Mouse (Mus musculus) adrenal gland, postnatal 36 days (tissue): Measurements from ENCODE around the gene 2810004N23Rik. TPM values are rescaled to one million over a fixed set of nuclear protein-coding genes. Genes with fewer than 3 reads are reported as not detected.
A peak's percentile ranks its signal among the peaks of the same experiment; 100 is the strongest.

Experiments used
- DNase-seq, 2 experiments: peaks; one replicate each; pipeline ENCODE4 v3.0.0; 2021; ENCODE audit warnings: mixed read lengths in 1 of 2
- long read RNA-seq, 2 experiments: library from polyadenylated mRNA; stranded (forward); transcript quantifications; one replicate each; pipeline ENCODE4 v2.0.0; 2021; ENCODE audit warnings: borderline sequencing depth in 2 of 2
- total RNA-seq, 2 experiments: library from RNA; stranded (reverse); gene quantifications; 2 replicates each; pipeline ENCODE4 v1.2.3; 2021

2810004N23Rik gene
- 10 to 100 TPM; 30.1 to 31.9 TPM for total RNA-seq
- long read RNA-seq, experiment 1, transcript 2810004N23Rik-201 (7 exons, 2,340 nt) = major isoform, 47 of 81 reads
- long read RNA-seq, experiment 1, transcript 2810004N23Rik-203 (2 exons, 3,663 nt) = minor isoform, 16 of 81 reads
- long read RNA-seq, experiment 1, partial matches to known transcripts = 8 of 81 reads
- long read RNA-seq, experiment 1, other reads (novel, unspliced or antisense) = 10 of 81 reads
- long read RNA-seq, experiment 2, transcript 2810004N23Rik-201 (7 exons, 2,340 nt) = major isoform, 14 of 16 reads
- long read RNA-seq, experiment 2, partial matches to known transcripts = 0 of 16 reads
- long read RNA-seq, experiment 2, other reads (novel, unspliced or antisense) = 0 of 16 reads

DNA sequence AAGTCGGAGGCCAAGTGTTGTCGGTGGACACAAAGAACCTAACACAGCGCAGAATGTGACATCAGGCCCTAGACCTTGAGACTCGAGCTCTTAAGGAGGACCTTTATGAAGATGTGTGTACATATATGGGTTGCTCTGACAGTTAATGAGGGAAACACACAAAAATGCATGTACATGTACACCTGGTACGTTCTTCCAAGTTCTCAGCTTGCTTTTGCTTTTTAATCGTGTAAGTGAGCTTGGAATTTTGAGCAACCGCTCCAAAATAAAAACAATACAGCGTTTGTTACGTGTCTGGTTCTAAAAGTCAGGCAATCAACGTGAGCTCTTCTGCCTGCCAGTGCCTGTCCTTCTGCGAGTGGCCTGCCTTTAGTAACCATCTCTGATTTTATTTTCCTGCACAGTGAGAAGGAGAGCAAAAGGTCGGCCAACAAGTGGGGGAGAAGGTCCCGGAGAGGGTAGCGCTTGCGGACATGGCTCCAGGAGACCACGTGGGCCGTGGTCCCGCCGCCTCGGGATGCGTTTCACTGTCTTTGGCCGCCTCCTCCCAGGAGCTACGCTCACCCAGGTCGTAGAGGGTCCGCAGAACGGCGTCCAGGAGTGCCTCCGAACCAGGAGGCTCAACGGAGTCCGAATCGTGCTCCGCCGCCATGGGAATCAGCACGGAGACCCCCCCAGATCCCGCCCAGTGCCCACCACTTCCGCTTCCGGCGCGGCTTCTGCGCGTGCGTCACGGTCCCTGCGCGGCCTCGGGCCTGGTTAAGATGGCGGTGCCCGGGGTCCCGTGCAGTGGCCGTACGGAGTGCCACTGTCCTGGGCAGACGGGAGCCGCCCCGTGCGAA is at the start of gene 2810004N23Rik, which contains the start of gene Gnpat:
Gene 2810004N23Rik (minus strand): TSS at position 800 of the 842 bp plus-strand sequence.
Gene Gnpat (plus strand): TSS at position 713 of the 842 bp plus-strand sequence.
- peak; percentile 97 for DNase-seq

GRCm38 (mm10) chr8:124911938-124912872 is 49.3 kb upstream of the 2810004N23Rik start:
- no peak for DNase-seq

- DNase-seq = peak; percentile 23 to 31
These were observed 47.4 kb upstream of the 2810004N23Rik start for GRCm38 (mm10) chr8:124910349-124910748.

GRCm38 (mm10) chr8:124909936-124910335 is 47.0 kb upstream of the 2810004N23Rik start:
- peak; percentile 50 to 61 for DNase-seq

GRCm38 (mm10) chr8:124905482-124905881 is 42.6 kb upstream of the 2810004N23Rik start:
- no peak for DNase-seq

GRCm38 (mm10) chr8:124903198-124903597 is 40.3 kb upstream of the 2810004N23Rik start:
- DNase-seq = no peak

DNA sequence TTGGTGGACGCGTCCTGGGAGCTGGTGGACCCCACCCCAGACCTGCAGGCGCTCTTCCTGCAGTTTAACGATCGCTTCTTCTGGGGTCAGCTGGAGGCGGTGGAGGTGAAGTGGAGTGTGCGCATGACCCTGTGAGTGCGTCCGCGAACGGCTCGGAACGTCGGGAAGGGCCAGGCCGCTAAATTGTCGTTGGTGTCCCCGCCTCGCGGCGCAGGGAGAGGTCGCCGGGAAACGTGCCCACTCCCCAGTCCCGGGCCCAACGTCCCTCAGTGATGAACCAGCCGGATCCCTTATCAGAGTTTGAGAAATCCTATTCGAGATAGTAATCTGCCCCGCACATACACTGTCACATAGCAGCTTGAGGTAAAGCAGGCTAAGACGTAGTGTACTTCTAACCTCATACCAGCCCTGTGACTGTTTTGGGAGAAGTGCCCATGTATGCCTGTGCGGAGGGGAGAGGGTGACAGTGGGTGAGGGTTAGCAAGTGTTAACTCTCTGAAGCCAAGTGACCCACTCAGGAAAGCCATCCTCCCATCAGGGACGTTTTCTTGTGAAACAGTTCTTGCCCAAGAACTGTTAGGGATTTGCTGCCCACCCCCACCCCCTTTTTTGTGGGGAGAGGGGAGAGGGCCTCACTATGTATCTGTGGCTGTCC is 35.5 kb upstream of the 2810004N23Rik start:
- DNase-seq = peak in 1 of 2 experiments; percentile 32

- DNase-seq = peak; percentile 98
These were observed 34.7 kb upstream of the 2810004N23Rik start, which contains the start of the genes Exoc8 and Sprtn for GRCm38 (mm10) chr8:124897386-124898250. Exoc8 (minus strand) TSS chr8:124897705. Sprtn (plus strand) TSS chr8:124897886.

DNA sequence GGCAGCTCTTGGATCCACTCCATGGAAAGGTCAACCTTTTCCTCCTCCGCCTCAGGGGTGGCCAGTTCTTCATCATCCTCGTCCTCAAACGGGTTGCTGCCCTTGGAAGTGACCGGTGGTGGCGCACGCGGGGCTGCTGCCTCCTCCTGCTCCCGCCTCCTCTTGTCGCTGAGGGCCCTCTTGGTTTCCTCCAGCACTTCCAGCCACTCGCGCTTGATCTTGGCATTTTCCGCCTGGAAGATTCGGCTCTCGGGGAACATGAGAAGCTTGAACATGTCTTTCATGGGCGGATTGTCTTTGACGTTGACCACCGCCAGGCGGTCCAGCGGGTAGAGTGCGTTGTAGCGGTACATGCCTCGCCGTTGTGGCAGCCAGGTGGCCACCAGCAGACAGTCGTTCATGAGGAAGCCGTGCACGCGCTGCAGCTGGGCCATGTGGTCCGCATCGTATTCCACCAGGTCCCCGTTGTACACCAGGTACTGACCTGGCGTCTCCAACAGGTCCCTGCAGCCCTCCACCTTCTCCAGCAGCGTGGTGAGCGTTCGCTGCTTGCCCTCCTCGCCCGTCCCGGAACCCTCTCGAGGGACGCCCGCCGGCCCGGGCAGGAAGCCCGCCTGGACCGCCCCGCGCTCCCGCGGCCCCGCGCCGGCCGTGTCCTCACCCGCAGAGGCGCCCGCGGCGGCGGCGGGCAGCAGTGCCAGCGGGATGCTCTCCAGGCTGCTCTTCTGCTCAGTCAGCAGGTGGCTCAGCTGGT is 33.9 kb upstream of the 2810004N23Rik start:
- DNase-seq = peak; percentile 86 to 90

- DNase-seq = peak; percentile 15 to 34
These were observed 33.2 kb upstream of the 2810004N23Rik start for GRCm38 (mm10) chr8:124896010-124896631.

DNA sequence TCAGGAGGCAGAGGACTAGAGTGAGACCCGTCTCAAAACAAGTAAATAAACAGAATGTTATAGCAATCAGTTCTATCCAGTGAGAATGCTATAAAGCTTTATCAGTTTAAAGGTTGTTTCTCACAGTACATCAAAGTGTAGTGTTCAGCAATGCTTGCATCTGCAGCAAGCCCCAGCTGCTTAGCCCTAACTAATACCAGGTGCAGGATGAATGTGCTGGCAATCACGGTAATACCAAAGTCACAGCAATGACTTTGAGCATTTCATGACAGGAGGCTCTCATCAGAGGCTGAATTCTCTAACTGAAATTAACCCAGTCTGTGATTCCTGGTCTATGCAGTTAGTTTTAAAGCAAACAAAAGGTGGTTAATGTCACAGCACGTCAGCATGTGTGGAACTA is 29.7 kb upstream of the 2810004N23Rik start:
- no peak for DNase-seq

DNA sequence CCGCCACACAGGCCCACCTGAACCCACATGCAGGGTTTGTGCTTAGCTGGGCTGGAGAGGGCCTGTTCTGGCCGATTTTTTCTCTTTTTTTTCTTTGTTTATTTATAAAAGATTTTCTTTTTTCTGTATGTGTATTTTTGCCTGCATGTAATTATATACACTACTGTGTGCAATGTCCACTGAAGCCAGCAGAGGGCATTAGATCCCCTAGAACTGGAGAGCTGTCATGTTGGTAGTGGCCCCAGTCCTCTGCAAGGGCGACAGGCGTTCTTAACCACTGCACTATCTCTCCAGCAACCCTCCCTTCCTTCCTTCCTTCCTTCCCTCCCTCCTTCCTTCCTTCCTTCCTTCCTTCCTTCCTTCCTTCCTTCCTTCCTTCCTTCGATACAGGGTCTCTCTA is 25.5 kb upstream of the 2810004N23Rik start:
- DNase-seq = no peak

- DNase-seq = no peak
These were observed 16.1 kb upstream of the 2810004N23Rik start for GRCm38 (mm10) chr8:124878946-124879526.

DNA sequence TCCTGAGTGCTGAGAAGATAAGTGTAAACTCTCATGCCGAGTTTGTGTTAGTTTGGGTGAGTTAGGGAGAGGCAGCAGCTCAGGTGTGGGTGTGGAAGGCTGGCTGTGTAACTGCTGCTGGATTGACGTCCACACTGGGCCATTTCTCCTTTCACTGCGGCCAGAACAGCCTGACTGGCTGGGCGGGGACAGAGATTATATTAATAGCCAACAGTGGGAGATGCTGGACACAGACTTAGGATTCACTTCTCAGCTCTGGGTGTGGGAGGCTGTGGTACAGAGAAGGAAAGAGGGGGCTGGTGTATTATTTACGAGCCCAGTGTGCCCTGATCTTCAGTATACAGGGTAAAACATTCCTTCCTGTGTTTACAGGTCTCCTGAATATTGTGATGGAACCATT is 15.2 kb upstream of the 2810004N23Rik start:
- DNase-seq = no peak

DNA sequence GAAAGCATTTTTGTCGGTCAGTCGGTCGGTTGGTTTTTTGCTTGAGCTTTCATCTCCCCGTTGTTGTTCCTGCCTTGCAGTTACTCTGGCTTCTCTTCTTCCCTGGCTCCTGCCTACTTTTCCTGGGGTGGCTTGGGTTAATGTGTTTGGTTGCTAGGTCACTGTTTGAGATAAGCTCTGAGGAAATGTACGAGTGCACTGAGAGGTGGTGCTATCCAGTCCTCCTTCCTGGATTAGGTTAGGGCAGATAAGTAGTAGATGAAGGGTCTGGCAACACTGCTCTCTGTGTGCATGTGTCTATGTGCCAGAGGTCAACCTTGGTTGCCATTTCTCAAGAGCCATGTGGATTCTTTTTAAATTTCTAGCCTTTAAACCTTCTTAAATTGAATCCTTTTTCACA is 9.8 kb upstream of the 2810004N23Rik start:
- no peak for DNase-seq

GRCm38 (mm10) chr8:124872081-124872480 is 9.2 kb upstream of the 2810004N23Rik start:
- no peak for DNase-seq

DNA sequence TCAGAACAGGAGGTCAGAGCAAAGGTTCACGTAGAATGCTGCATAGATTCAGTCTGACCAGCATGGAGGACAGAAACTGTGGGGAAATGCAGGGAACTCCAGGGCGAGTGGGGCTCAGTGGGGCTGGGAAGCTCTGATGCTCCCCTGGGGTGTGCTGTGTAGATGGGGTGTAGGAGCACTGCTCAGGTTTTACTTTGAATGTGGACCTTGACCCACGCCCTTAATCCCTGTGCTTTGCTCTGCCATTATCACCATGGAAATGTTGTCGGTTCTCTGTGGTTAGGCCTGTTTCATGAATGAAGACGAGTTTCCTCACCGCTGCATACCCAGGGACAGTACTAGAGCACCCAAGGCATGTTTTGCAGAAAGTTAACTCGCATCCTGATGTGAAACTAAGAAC is 8.6 kb upstream of the 2810004N23Rik start:
- no peak for DNase-seq

- DNase-seq = no peak
These were observed 6.8 kb upstream of the 2810004N23Rik start for GRCm38 (mm10) chr8:124869708-124870107.
